In genomic region chr9:30976339-30977023, GRCm38 (mm10) we compare ENCODE assay signal across 10 mouse cellular contexts. TPM values are rescaled to one million over a fixed set of nuclear protein-coding genes. Genes with fewer than 3 reads are reported as not detected.
DNase-seq lines count a peak whose midpoint lies in the region; ATAC-seq and TF ChIP-seq lines count a peak whose summit lies in the region.
"Had no signal": no experiment of that assay in that cellular context is flagged by ENCODE, and none has a peak within 500 bp of the region (broad histone marks: within the 10 kb centered on the region; RNA-seq: fewer than 3 reads in every experiment).

No protein-coding gene starts in this region.

- H3K36me3 ChIP-seq in heart, embryonic 11.5 days (ENCODE audit: control insufficient read depth, insufficient read depth, low read length): no peaks in the 10 kb centered on the region
- H3K36me3 ChIP-seq in limb, embryonic 14.5 days (ENCODE audit: control insufficient read depth, insufficient read depth, low read length): no peaks in the 10 kb centered on the region
- no peaks in the 10 kb centered on the region for H3K36me3 ChIP-seq in midbrain, embryonic 13.5 days

- 60% methylated on average over 11 of the region's 11 CpGs for WGBS in heart, embryonic 11.5 days (ENCODE audit: insufficient replicate concordance)
- WGBS in limb, embryonic 14.5 days: 40% methylated on average over 11 of the region's 11 CpGs
- WGBS in midbrain, embryonic 13.5 days: 80% methylated on average over 11 of the region's 11 CpGs

- no peak overlapping the region for H3K9ac ChIP-seq in heart, embryonic 11.5 days (ENCODE audit: low read depth, low read length)
- H3K9ac ChIP-seq in limb, embryonic 14.5 days (ENCODE audit: low read depth, low read length, severe bottlenecking): no peak overlapping the region; the same call in 1 of the 2 replicates
- H3K9ac ChIP-seq in midbrain, embryonic 13.5 days (replicated peaks): no peak overlapping the region

- no peak overlapping the region for H3K4me2 ChIP-seq in heart, embryonic 11.5 days
- no peak overlapping the region for H3K4me2 ChIP-seq in limb, embryonic 14.5 days (replicated peaks; ENCODE audit: low read depth, low read length, severe bottlenecking)
- no peak overlapping the region for H3K4me2 ChIP-seq in midbrain, embryonic 13.5 days (replicated peaks)

- no peaks in the 10 kb centered on the region for H3K9me3 ChIP-seq in heart, embryonic 11.5 days (replicated peaks; ENCODE audit: control insufficient read depth, low read length)
- H3K9me3 ChIP-seq in limb, embryonic 14.5 days (ENCODE audit: control insufficient read depth, low read length): no peaks in the 10 kb centered on the region
- H3K9me3 ChIP-seq in midbrain, embryonic 13.5 days: no peaks in the 10 kb centered on the region

- DNase-seq in ES-CJ7 (ENCODE audit: low read depth, low spot score) (peak; percentile 83), ZHBTc4 (ENCODE audit: low read depth, low spot score) (peak; percentile 88)
- DNase-seq in limb, embryonic 14.5 days (ENCODE audit: low spot score): peak; percentile 81
- DNase-seq in left cerebral cortex, adult 2 months (ENCODE audit: extremely low spot score in 1 of 2, low spot score in 2 of 2): no peak
- DNase-seq in left cerebral cortex, adult 9 months (ENCODE audit: low spot score in 2 of 2): no peak
- DNase-seq: adrenal gland, postnatal 10 days; kidney, adult 9 months had no signal

- no peak overlapping the region for H3K4me3 ChIP-seq in heart, embryonic 11.5 days (ENCODE audit: low read depth, low read length)
- H3K4me3 ChIP-seq in limb, embryonic 14.5 days (replicated peaks; ENCODE audit: low read length): no peak overlapping the region
- no peak overlapping the region for H3K4me3 ChIP-seq in left cerebral cortex, adult 2 months
- H3K4me3 ChIP-seq in midbrain, embryonic 13.5 days (replicated peaks): no peak overlapping the region

- H3K4me1 ChIP-seq in heart, embryonic 11.5 days (ENCODE audit: control insufficient read depth, insufficient read depth, low read length): peaks cover 3% of the 10 kb centered on the region
- peaks cover 16% of the 10 kb centered on the region for H3K4me1 ChIP-seq in limb, embryonic 14.5 days (ENCODE audit: control insufficient read depth, insufficient read depth, low read length)
- H3K4me1 ChIP-seq in midbrain, embryonic 13.5 days (replicated peaks): no peaks in the 10 kb centered on the region

- TF ChIP-seq POLR2A in limb, embryonic 14.5 days (IDR thresholded peaks at IDR 0.05; ENCODE audit: borderline replicate concordance, extremely low read depth, insufficient read depth, insufficient read length): no peak

- H3K27me3 ChIP-seq in heart, embryonic 11.5 days (ENCODE audit: control insufficient read depth, insufficient read depth, low read length): no peaks in the 10 kb centered on the region
- H3K27me3 ChIP-seq in limb, embryonic 14.5 days (ENCODE audit: control insufficient read depth, insufficient read depth, low read length): no peaks in the 10 kb centered on the region
- H3K27me3 ChIP-seq in midbrain, embryonic 13.5 days: no peaks in the 10 kb centered on the region

- 0 out of 2 replicates have a peak overlapping the region, but pooled peaks have one; percentile 35 for H3K27ac ChIP-seq in heart, embryonic 11.5 days (ENCODE audit: low read depth, low read length)
- H3K27ac ChIP-seq in limb, embryonic 14.5 days (replicated peaks; ENCODE audit: low read depth, low read length): peak overlapping the region; percentile 45
- H3K27ac ChIP-seq in left cerebral cortex, adult 2 months: no peak overlapping the region
- no peak overlapping the region for H3K27ac ChIP-seq in midbrain, embryonic 13.5 days

- TF ChIP-seq CTCF in left cerebral cortex, adult 2 months (IDR thresholded peaks at IDR 0.05): no peak; the same call in 1 of the 2 replicates

- intact Hi-C loops in left cerebral cortex, adult 2 months (cut with DNase I): no loop called here

- peak; percentile 57; the same call in 1 of the 2 replicates for ATAC-seq in heart, embryonic 11.5 days (replicated peaks; ENCODE audit: insufficient number of reproducible peaks, low FRiP score, low TSS enrichment)
- ATAC-seq in limb, embryonic 14.5 days (ENCODE audit: low FRiP score, low read depth): peak; percentile 90
- ATAC-seq in midbrain, embryonic 13.5 days: no peak
- no peak for ATAC-seq in erythroblast, adult 5-6 weeks (replicated peaks; ENCODE audit: low FRiP score, poor library complexity, severe bottlenecking)

RNA-seq across cellular contexts. Expression of gene Adamts8, which starts 34.1 kb away (rescaled TPM):
- polyA plus RNA-seq in heart, embryonic 11.5 days (2014; fragmentation: Nextera tagmentation; extraction: Ambion mirVana): 6.0 and 6.7 TPM in 2 replicates
- polyA plus RNA-seq in limb, embryonic 14.5 days (2012; rRNA removed): 4.2 and 4.4 TPM in 2 replicates
- 4.4 and 5.0 TPM in 2 replicates for polyA plus RNA-seq in limb, embryonic 14.5 days (2014; fragmentation: Nextera tagmentation; extraction: Ambion mirVana)
- 1 to 10 TPM; 4.5 to 4.8 TPM for total RNA-seq in left cerebral cortex, adult 2 months (2021)
- 0.66 and 0.96 TPM in 2 replicates for polyA plus RNA-seq in midbrain, embryonic 13.5 days (2015; fragmentation: Nextera tagmentation; extraction: Ambion mirVana)
- total RNA-seq in erythroblast, adult 5-6 weeks (2015; ENCODE audit: low replicate concordance): not detected in 2 replicates
- total RNA-seq in erythroblast, adult 5-6 weeks (2017; ENCODE audit: low replicate concordance): not detected in 2 replicates

RNA-seq across cellular contexts. Expression of gene Zbtb44, which starts 54.0 kb away (rescaled TPM):
- 4.2 and 7.1 TPM in 2 replicates for polyA plus RNA-seq in heart, embryonic 11.5 days (2014; fragmentation: Nextera tagmentation; extraction: Ambion mirVana)
- 8.3 and 8.7 TPM in 2 replicates for polyA plus RNA-seq in limb, embryonic 14.5 days (2012; rRNA removed)
- 6.9 and 7.8 TPM in 2 replicates for polyA plus RNA-seq in limb, embryonic 14.5 days (2014; fragmentation: Nextera tagmentation; extraction: Ambion mirVana)
- 10 to 100 TPM; 40.4 to 45.2 TPM for total RNA-seq in left cerebral cortex, adult 2 months (2021)
- 4.4 and 5.5 TPM in 2 replicates for polyA plus RNA-seq in midbrain, embryonic 13.5 days (2015; fragmentation: Nextera tagmentation; extraction: Ambion mirVana)
- 49.5 and 62.1 TPM in 2 replicates for total RNA-seq in erythroblast, adult 5-6 weeks (2015; ENCODE audit: low replicate concordance)
- 59.5 and 60.2 TPM in 2 replicates for total RNA-seq in erythroblast, adult 5-6 weeks (2017; ENCODE audit: low replicate concordance)

RNA-seq across cellular contexts. Expression of gene Adamts15, which starts 54.2 kb away (rescaled TPM):
- 5.7 and 7.2 TPM in 2 replicates for polyA plus RNA-seq in heart, embryonic 11.5 days (2014; fragmentation: Nextera tagmentation; extraction: Ambion mirVana)
- polyA plus RNA-seq in limb, embryonic 14.5 days (2012; rRNA removed): 33.2 and 39.5 TPM in 2 replicates
- polyA plus RNA-seq in limb, embryonic 14.5 days (2014; fragmentation: Nextera tagmentation; extraction: Ambion mirVana): 29.0 and 39.9 TPM in 2 replicates
- total RNA-seq in left cerebral cortex, adult 2 months (2021): 1 to 10 TPM; 5.2 to 6.0 TPM
- polyA plus RNA-seq in midbrain, embryonic 13.5 days (2015; fragmentation: Nextera tagmentation; extraction: Ambion mirVana): 2.9 and 3.2 TPM in 2 replicates
- total RNA-seq in erythroblast, adult 5-6 weeks (2015; ENCODE audit: low replicate concordance): 0.21 TPM in 1 of 2 replicates, not detected in the other
- total RNA-seq in erythroblast, adult 5-6 weeks (2017; ENCODE audit: low replicate concordance): not detected in 2 replicates

Comparison
In these comparisons a context has a peak if more than half of its experiments do, and no peak if none do; other contexts are left out.
1. DNase-seq: peak in ES-CJ7 (single experiment), ZHBTc4 (single experiment) and limb, embryonic 14.5 days (single experiment); none in left cerebral cortex, adult 2 months (0 of 2) and left cerebral cortex, adult 9 months (0 of 2).
2. ATAC-seq: peak in heart, embryonic 11.5 days (single experiment) and limb, embryonic 14.5 days (single experiment); none in midbrain, embryonic 13.5 days (single experiment) and erythroblast, adult 5-6 weeks (single experiment).
3. H3K27ac ChIP-seq: peak in heart, embryonic 11.5 days (single experiment) and limb, embryonic 14.5 days (single experiment); none in left cerebral cortex, adult 2 months (single experiment) and midbrain, embryonic 13.5 days (single experiment).